Mouse (Mus musculus) bone marrow, adult 2 months (tissue): ENCODE data around the gene Lrrc29.

ENCODE experiments used
- CTCF ChIP-seq: fragments of 200-500 bp; IDR thresholded peaks from 2 replicates; pipeline ENCODE4 v1.5.1; 2011; ENCODE audit warnings: low read length, control low read depth; ENCODE audit not compliant: control insufficient read depth, insufficient read depth
- POLR2A ChIP-seq: fragments of 200-500 bp; IDR thresholded peaks from 2 replicates; pipeline ENCODE4 v1.6.1; 2011; ENCODE audit warnings: low read depth, mild to moderate bottlenecking, control low read depth, low read length, borderline replicate concordance; ENCODE audit not compliant: control insufficient read depth

DNA sequence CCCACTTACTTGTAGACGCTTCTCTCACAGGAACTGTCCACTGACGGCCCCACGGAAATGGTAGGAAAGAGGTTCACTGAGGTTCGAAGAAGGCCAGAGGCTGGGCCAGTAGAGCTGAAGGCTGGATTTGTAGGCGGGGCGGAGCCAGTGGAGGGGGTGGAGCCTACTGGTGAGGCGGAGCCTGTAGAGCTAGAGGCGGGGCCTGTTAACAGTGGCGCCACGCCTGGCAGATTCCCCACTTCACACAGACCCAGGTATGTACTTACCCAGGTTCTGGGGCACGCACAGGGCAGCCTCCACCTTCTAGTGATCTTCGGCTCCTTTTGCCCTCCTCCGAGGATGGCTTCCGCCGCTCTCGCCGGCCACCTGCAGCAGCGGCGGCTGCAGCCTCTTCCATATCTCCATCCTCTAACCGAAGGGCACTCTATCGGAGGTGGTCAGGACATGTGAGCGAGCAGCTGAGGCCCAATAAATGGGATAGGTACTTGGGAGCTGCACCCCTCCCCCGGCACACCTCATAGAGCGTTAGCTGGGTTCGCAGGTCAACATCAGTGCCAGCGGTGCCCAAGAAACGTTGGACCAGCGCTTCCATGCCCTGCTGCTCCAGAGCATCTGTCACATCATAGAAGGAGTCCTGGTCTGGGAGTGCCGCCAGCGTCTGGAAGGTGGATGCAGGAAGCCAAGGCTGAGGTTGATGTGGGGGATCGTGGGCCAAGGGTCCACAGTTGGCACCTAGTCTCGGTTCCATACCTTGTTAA is 10.5 kb upstream of the Lrrc29 start:
- TF ChIP-seq CTCF, result no peak
- no peak for TF ChIP-seq POLR2A
